Mouse (Mus musculus) cerebellum, adult 2 months (tissue): ENCODE data around the gene Riiad1. TPM values are rescaled to one million over a fixed set of nuclear protein-coding genes. Genes with fewer than 3 reads are reported as not detected.
A peak's percentile ranks its signal among the peaks of the same experiment; 100 is the strongest.

Experiments used
- DNase-seq, 2 experiments: peaks; one replicate each; pipeline ENCODE4 v3.0.0; 2021
- H3K27ac ChIP-seq: fragments of 200-500 bp; 2 replicates; pipeline ENCODE4 v1.5.1; 2012; ENCODE audit warnings: low read length, control low read depth, inconsistent platforms; ENCODE audit not compliant: insufficient read depth
- H3K27me3 ChIP-seq: fragments of 200-500 bp; 2 replicates; pipeline ENCODE4 v1.6.1; 2012; ENCODE audit warnings: inconsistent platforms, mild to moderate bottlenecking, low read length, moderate library complexity; ENCODE audit not compliant: control insufficient read depth, insufficient read depth
- H3K4me1 ChIP-seq: fragments of 200-500 bp; 2 replicates; pipeline ENCODE4 v1.6.1; 2011; ENCODE audit warnings: low read length; ENCODE audit not compliant: control insufficient read depth, insufficient read depth
- H3K4me3 ChIP-seq: fragments of 200-500 bp; replicated peaks from 2 replicates; pipeline ENCODE3; 2011; ENCODE audit warnings: mild to moderate bottlenecking, low read depth, low read length, control low read depth; ENCODE audit not compliant: insufficient read depth
- CTCF ChIP-seq: fragments of 200-500 bp; IDR thresholded peaks from 2 replicates; pipeline ENCODE4 v1.5.1; 2011; ENCODE audit warnings: low read depth, mild to moderate bottlenecking, control low read depth, low read length, moderate library complexity, borderline replicate concordance; ENCODE audit not compliant: insufficient read depth
- POLR2A ChIP-seq: fragments of 200-500 bp; IDR thresholded peaks from 2 replicates; pipeline ENCODE4 v1.6.1; 2011; ENCODE audit warnings: low read length, control low read depth, borderline replicate concordance; ENCODE audit not compliant: insufficient read depth
- WGBS: fragments of 180-500 bp; shearing (Covaris S2); methylation state at CpG from one replicate; pipeline ENCODE4 v1.1.7; 2018; 5-methylcytosine and 5-hydroxymethylcytosine counted together
- polyA plus RNA-seq: library from polyadenylated mRNA; depleted of rRNA; stranded (reverse); fragments of >200 nt; gene quantifications from 2 replicates; pipeline ENCODE4 v1.2.3, GENCODE M21; 2012

The Riiad1 gene
- polyA plus RNA-seq, 1 experiment: 1.6 TPM

- H3K4me1 ChIP-seq: peaks cover 36% of the 10 kb centered on the region
- peak; percentile 59 to 67 for DNase-seq
- TF ChIP-seq POLR2A: no peak
- TF ChIP-seq CTCF: no peak
Measured at GRCm38 (mm10) chr3:94482764-94483385, 2.7 kb upstream of the Riiad1 start.

DNA sequence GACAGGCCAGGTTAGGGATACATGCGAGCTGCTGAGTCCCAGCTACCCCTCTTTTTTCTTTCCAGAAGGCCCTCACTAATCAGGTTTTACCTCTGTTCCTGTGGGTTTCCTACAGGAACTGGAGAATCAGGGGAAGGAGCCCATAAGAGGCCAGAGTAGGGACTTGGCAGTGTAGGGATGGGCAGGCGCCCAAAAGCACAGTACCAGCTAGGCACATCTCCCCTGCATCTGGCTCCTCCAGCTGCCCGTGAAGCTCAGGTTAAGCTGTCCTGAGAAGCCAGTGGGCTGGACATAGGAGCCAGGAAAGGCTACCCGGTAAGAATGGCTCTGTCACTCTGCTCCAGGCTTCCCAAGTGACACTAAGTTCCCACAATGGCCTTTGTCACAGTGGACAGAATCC lies 1.3 kb upstream of the Riiad1 start:
- peaks cover 34% of the 10 kb centered on the region for H3K4me1 ChIP-seq
- no peak for DNase-seq
- no peak overlapping the region for H3K4me3 ChIP-seq
- H3K27me3 ChIP-seq: no peaks in the 10 kb centered on the region
- H3K27ac ChIP-seq: no peak overlapping the region
- TF ChIP-seq POLR2A (no peak), CTCF (no peak)
- 55% methylated on average over 4 of the region's 4 CpGs for WGBS

More at GRCm38 (mm10) chr3:94482764-94483385, 2.7 kb upstream of the Riiad1 start:
- Histone ChIP-seq H3K4me3 (no peak overlapping the region), H3K27ac (no peak overlapping the region), H3K27me3 (no peaks in the 10 kb centered on the region)
- whole genome bisulfite sequencing: 79% methylated on average over 17 of the region's 17 CpGs

- peaks cover 21% of the 10 kb centered on the region for H3K4me1 ChIP-seq
- DNase-seq: peak in 1 of 2 experiments; percentile 22
- no peaks in the 10 kb centered on the region for H3K27me3 ChIP-seq
- peak overlapping the region; percentile 86 for H3K4me3 ChIP-seq
- WGBS: 27% methylated on average over 11 of the region's 11 CpGs
- no peak overlapping the region for H3K27ac ChIP-seq
- TF ChIP-seq POLR2A: no peak
- TF ChIP-seq CTCF: no peak
Measured at GRCm38 (mm10) chr3:94479564-94479963, 577 bp downstream of the Riiad1 start.

DNA sequence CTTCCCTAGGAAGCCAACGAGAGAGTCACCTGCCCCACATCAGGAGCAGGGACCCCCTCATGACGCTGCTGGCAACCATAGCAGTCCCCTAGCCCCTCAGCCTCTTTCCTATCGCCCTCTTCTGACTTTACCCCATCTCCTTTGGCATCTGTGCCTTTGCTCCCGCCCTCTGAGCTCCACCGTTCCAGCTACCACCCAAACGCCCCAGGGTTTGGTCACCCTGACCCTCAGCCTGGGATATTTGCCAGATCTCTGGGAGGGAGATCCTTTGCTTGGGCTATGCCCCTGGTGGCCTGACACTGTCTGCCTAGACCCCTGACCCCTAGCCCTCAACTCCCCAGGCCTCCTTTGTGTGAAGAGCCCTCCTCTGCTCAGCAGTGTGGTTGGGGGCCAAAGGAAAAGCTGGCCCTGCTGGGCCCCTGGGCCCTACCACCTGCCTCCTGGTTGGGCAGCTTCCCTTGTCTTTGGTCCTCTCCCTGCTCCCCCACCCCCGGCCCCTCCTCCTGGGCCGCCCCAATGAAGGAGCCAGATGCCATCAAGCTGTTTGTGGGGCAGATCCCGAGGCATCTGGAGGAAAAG lies 1.5 kb downstream of the Riiad1 start:
- H3K4me3 ChIP-seq: peak overlapping the region; percentile 86
- WGBS: 3% methylated on average over 9 of the region's 9 CpGs
- H3K27me3 ChIP-seq: no peaks in the 10 kb centered on the region
- H3K4me1 ChIP-seq: peaks cover 17% of the 10 kb centered on the region
- no peak for TF ChIP-seq CTCF
- TF ChIP-seq POLR2A: no peak
- H3K27ac ChIP-seq: peak overlapping the region; percentile 83
- peak; percentile 45 to 57 for DNase-seq

- WGBS: 1% methylated on average over 11 of the region's 14 CpGs
- Histone ChIP-seq H3K27ac (peak within 1 kb of the TSS; percentile 83), H3K27me3 (no peaks in the 10 kb centered on the region), H3K4me1 (peaks cover 21% of the 10 kb centered on the region), H3K4me3 (peak within 1 kb of the TSS; percentile 86)
- TF ChIP-seq CTCF (no peak), POLR2A (peak; percentile 53)
- peak; percentile 81 to 87 for DNase-seq
Measured at GRCm38 (mm10) chr3:94477981-94478422, 2.1 kb downstream of the Riiad1 start, which contains the start of gene Celf3. Celf3 (plus strand) TSS chr3:94478295.

- DNase-seq: peak; percentile 46 to 60
- peak overlapping the region; percentile 86 for H3K4me3 ChIP-seq
- no peaks in the 10 kb centered on the region for H3K27me3 ChIP-seq
- TF ChIP-seq CTCF (no peak), POLR2A (no peak)
- WGBS: 2% methylated on average over 4 of the region's 4 CpGs
- peak overlapping the region; percentile 45; the same call in 1 of the 2 replicates for H3K27ac ChIP-seq
- peaks cover 26% of the 10 kb centered on the region for H3K4me1 ChIP-seq
Measured at GRCm38 (mm10) chr3:94477444-94477843, 2.7 kb downstream of the Riiad1 start.

DNA sequence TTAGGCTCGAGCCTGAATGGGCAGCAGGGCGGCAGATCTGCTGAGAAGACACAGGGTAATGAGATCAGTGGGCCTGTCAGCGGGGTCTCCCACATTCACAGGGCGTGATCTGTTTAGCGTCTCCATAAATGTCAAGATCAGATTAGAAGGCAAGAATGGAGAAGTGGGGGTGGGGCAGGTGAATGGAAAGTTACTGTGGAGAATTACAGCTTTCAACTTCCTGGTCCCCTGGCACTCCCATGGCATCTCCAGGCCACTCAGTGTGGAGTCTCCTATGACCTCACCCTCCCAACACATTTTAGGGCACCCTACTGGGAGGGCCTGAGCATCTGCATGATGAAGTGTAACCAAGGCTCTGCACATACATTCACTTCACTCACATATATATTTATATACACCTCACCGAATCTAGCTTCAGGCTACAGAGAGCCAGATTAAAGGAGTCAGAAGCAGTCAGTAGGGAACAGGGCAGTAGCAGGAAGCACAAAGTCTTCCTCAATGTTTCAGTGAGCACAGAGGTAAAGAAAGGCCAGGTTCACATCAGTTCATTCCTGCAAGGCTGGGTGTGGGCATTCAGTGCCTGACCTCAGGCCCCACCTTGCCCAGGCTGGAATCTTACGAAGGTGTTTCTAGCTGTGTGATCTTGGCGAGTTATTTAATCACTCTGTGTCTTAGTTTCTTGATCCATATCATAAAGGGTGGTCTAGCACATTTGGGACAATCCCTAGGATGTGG lies 3.7 kb downstream of the Riiad1 start:
- no peak for DNase-seq
- Histone ChIP-seq H3K27ac (no peak overlapping the region), H3K4me3 (no peak overlapping the region), H3K27me3 (no peaks in the 10 kb centered on the region), H3K4me1 (peaks cover 26% of the 10 kb centered on the region)
- TF ChIP-seq CTCF (no peak), POLR2A (no peak)
- 83% methylated on average over 8 of the region's 8 CpGs for WGBS
